Mouse (Mus musculus) MEL (cell line): ENCODE results near the gene Hs6st3.

Experiments used
- E2F4 ChIP-seq: IDR thresholded peaks from 2 replicates; pipeline ENCODE4 v1.6.1; 2011; ENCODE audit warnings: low read depth, low read length, improper control_type of control experiment, borderline replicate concordance
- POLR2A ChIP-seq, 2 experiments: IDR thresholded peaks; 2 replicates each; pipeline ENCODE4 v1.6.1; 2011 to 2012; ENCODE audit warnings: low read length in 2 of 2, mild to moderate bottlenecking in 2 of 2, control low read depth in 1 of 2, improper control_type of control experiment in 1 of 2, low read depth in 1 of 2, moderate library complexity in 1 of 2; ENCODE audit not compliant: control insufficient read depth in 1 of 2, insufficient read depth in 1 of 2, poor library complexity in 1 of 2
- TAL1 ChIP-seq: IDR thresholded peaks from 2 replicates; pipeline ENCODE4 v1.6.1; 2012; ENCODE audit warnings: mild to moderate bottlenecking, inconsistent platforms, low read length, moderate library complexity, mixed read lengths
- TCF12 ChIP-seq: IDR thresholded peaks from 2 replicates; pipeline ENCODE4 v1.6.1; 2014; ENCODE audit warnings: low read depth, mild to moderate bottlenecking, inconsistent platforms, low read length, improper control_type of control experiment, moderate library complexity

DNA sequence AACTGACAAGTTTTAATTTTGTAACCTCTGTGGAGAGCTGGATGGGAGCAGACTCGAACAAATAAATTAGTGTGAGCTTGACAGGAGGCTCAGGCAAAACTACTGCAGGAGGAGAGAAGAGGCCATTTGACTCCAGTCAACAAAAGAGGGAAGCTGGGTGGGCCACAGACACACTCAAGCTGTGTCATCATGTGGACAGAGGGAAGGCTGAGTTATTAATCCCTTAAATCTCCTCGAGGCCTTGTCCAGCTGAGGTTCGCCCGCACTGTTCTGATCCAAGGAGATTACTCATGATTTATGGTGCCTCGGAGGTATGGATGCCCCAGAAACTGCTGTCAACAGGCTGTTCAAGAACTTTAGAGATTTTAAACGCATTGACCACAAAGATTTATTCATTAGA is 776.4 kb downstream of the Hs6st3 start:
- TF ChIP-seq POLR2A (IDR thresholded peaks at IDR 0.05; ENCODE audit: control insufficient read depth in 1 of 2, insufficient read depth in 1 of 2, low read depth in 1 of 2, low read length in 2 of 2, poor library complexity in 1 of 2), result no peak
- no peak for TF ChIP-seq E2F4
- no peak for TF ChIP-seq TAL1
- TF ChIP-seq TCF12, result no peak
